Mouse (Mus musculus) erythroblast, adult 5-6 weeks (primary cell): ENCODE measurements around the gene Ntrk2. TPM values are rescaled to one million over a fixed set of nuclear protein-coding genes. Genes with fewer than 3 reads are reported as not detected.

Source experiments
- ATAC-seq: replicated peaks from 2 replicates; pipeline ENCODE4 v1.8.0; 2016; ENCODE audit warnings: moderate number of reproducible peaks, mild to moderate bottlenecking, moderate TSS enrichment, inconsistent platforms; ENCODE audit not compliant: poor library complexity, low FRiP score, severe bottlenecking
- total RNA-seq, 2 experiments: library from RNA; stranded (forward) in 1 of 2; stranded (reverse) in 1 of 2; fragments of 150-400 nt in 1 of 2; fragments of 200-764, 138-1000 nt in 1 of 2; gene quantifications; 2 replicates each; pipeline versions ENCODE4 v1.2.3 to v1.2.4; 2015 to 2017; ENCODE audit warnings: low replicate concordance in 2 of 2

Gene Ntrk2
- total RNA-seq, 2 experiments from 2014 or later, result 0.38 TPM; not detected in 1

DNA sequence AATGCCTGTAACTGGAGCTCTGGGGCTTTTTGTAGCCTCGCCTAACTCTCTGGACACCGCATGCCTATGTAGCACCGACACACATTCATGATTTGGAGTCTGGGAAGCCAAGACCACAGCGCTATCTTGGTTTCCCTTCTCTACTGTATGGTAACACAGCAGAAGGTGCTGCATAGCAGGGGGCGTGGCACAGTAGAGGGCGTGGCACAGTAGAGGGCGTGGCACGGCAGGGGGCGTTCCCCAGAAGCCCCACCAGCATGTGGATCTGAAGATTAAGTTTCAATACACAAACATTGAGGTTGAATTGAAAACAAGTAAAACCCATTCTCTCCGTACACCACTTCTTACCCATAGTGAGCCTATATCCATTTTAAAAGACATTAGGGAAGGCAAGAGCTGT, 115.3 kb downstream of the Ntrk2 start:
- ATAC-seq, result no peak

DNA sequence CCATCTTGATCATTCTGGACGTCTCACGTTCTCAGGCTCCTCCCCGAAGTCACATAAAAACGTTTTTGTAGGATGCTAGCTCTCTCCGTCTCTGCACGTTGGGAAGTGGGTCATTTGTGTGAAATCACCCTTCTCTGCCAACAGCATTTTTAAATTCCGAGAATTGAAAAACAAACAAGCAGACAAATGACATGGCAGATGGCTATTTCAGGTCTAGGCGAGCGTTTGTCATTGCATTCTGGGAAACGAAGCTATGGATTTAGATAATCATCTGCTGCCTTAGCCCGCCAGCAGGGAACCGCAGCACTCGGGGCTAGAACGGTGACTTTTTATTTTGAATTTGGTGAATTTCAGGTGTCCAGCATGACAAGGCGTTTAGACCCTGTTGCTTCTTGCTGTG, 115.8 kb downstream of the Ntrk2 start:
- ATAC-seq, result no peak

DNA sequence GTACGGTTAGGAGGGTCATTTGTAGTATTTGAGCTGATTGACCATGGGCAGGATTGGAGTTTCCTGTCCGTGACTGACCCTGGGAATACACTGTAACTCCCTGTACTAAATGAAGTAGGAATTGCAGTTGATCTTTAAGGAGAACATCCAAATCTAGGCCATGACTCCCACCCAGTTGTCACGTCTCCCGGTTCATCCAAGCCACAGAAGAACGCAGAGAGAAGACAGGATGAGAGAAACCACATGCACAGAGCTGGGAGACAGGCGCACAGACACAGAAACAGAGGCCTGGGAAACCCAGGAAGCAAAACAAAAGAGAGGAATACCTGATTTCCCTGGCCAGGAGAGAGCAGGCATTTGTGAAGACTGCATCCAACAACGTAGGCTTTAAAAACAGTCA, 117.1 kb downstream of the Ntrk2 start:
- no peak for ATAC-seq

DNA sequence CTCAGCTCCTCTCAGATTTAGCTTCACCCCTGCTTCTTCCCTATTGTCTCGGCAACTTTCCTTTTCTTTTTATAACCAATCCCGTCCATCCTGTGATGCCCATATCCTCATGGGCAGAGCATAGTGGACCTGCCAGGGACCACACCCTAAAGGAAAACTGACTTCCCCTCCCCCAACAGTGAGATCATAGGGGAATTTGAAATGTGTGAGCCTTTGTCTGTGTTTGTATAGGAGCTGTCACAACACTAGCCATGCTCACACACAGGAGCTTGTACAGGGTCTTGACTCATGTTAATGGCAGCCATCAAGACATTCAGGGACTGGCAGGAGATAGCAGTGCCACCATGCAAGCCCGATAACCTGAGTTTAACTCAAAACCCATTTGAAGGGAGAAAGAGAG, 118.1 kb downstream of the Ntrk2 start:
- no peak for ATAC-seq

DNA sequence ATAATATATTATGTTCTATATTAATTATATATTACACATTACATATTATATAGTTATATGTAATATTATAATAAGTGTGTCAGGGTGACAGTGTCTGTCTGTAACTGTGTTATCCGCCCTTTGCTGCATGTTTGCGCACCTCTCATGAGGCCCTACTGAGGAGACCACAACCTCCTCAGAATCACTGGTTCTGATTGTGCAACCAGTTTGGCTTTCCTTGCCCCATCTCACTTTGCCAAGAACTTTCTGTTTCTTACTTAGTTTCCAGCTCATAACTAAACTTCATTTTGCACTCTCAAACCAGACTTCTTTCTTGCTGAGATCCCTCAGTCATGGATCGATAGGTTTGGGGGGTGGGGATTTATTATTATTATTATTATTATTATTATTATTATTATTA, 120.8 kb downstream of the Ntrk2 start:
- no peak for ATAC-seq

DNA sequence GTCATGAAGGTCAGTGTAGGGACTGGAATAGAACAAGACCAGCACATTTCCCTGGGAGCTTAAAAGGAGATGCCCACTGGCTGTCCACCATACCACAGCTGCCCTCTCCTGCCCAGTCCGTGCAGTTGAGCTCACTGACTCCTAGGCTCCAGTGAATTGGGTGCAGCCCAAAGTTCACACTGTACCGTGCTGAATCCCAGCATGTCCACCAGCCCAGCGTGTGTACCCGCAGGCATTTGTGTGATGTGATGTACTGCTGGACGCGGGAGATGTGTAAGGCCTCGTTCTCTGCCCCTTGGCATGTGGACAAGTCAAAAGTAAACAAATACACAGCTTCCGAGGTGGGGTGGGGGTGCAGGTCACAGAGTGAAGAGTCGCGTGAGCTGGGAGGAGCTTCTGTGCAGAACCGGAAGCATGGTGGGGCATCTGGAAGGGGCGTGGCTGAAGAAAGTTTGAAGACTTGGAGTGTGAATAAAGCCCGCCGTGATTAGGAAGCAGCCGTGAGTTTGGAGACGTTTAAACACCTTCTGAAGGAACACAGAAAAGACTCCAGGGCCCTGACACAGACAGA, 121.4 kb downstream of the Ntrk2 start:
- ATAC-seq, result no peak

DNA sequence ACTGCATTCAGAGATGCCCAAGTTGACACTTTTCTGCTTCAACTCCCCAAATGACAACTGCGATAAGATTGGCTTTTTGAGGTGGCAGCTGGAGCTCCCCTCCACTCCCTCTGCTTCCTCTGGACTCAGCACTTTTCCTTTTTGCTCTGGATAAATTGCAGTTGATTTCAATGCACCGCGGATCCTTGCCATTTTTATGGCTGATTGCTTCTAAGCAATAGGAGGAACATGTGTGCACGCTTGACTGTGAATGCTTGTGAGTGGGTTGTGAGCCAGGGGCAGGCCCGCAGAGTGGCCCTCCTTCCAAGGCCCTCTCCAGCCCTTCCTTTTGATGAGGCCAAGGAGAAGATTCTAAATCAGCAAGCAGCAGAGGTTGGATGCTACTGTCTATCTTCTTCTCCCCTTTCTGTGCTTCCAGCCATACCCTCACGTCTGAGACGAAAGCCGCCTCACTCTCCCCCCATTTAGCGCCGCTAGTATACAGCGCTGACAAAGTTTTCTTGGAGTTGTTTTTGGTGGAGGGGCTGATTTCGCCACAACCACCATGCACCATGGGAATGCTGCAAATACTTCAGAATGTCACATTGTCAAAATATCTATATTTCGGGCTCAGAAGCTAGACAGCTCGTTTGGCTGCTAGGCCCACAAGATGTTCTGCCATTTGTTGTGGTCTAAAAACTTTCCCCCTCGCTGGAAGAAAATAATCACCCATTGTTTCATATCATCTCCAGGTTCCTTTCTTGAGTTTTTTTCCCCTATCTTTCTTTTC, 122.5 kb downstream of the Ntrk2 start:
- no peak for ATAC-seq

DNA sequence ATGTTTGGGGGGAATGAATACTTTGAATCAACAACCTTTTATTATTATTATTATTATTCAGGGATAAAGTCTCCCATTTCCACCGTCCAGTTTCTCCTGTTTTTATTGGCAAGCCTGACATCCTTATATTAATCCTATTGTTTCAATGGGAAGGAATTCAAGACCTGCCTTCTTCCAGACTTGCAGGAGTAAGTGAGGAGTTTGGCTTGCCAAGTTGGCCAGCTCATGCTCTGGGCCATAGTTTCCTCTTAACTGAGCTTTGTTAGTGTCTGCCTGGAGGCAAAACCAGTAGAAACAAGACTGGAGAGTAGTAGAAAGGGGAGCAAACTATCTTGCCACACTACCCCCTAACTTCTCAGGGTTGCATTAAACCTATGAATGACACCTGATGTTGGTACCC, 123.8 kb downstream of the Ntrk2 start:
- no peak for ATAC-seq

DNA sequence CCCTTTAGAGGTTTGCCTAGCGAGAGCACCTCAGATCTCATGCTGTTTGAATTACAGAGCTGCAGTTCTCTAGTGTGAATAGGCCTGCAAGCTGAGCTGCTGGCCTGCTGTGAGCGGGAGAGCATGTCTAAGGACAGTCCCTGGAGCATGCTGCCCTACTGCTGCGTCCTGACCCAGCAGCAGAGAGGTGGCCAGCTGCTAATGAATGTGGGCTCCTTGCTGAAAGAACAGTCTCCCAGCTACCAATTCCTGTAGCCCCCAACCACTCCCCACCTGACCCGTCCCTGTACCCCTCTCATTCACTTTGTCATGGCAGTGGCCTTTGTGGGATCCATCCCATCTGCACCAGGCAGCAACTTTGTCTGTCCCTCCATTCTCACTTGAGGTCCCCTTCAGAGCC, 126.8 kb downstream of the Ntrk2 start:
- no peak for ATAC-seq

DNA sequence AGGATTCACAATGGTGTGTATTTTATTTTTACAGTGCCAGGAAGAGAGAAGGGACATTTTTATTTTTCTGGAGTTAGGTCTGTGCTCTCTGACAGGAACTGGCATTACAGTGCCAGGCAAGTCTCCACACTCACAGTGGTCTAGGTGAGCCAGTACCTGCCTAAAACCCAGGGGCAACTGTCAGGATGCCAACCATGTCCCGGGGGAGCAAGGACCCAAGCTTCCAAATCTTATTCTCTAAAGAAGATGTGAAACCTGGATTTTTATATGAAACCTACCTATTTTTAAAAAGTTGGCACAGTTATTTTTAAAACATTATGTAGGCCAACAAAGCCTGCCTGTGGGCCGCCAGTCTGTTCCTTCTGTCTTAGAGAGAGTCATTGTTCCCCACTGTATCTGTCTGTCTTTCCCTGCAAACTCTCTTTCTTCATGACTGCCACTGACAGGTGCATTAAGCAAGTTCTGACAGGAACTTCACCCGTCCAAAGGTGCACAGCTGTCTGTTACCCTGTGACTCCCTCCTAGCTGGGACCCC, 128.3 kb downstream of the Ntrk2 start:
- ATAC-seq, result no peak

DNA sequence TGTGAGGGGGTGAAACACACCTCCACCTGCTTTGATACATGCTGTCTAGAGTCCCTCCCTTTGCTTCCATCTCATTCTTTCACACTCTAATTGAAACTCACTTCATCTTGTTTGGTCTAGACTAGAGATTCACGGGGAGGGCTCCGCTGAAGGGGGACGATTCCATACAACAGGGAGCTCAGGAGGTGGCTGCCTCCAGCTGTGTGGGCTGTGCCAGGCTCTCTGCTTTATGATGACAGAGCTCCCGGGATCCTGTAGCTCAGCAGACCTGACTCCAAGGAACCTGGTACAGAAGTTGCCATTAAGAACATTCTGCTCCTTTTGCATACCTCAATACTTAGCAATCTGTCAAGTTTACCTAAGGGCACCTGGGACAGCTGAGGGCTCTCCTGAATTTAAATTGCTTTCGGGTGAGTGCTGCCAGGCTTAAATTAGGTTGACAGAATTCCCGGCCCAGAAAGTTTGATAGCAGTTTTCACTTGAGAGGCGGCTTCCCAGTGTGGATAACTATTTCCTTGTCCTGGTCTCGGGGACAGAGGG, 129.7 kb downstream of the Ntrk2 start:
- no peak for ATAC-seq

DNA sequence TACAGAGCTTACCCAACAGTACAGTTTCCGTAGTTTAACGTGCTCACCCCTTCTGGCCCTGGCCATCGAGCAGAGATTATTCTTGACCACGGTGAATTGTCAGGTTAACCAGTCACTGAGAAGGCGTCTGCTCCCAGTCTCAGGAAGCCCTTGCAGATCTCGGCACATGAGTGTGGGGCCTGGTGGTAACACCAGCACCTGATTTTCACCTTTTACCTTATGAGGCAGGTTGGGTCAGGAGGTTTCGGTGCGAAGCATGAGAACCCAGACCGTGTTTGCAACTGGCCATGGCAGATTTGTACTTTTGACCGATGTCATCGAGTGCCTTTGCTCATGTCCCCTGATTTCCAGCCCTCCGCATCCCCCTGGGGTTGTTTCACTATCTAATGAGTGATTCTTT, 131.5 kb downstream of the Ntrk2 start:
- ATAC-seq, result no peak

DNA sequence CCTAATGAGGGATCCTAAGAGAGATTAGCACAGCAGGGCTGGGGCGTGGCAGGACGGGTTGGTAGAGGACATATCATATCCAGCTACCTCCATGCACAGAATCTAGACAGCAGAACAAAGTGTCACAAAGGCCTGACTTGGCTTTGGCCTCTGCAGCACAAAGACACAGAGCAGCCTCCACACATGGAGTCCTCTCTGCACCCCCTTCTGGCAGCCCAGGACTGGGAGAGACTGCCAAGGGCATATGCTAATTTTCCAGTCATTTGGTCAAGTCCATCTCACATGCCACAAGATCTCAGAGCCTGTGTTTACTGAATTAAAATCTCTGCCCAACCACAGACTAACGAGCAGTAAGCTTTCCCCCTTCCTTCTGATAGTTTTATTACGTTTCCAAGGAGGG, 132.1 kb downstream of the Ntrk2 start:
- ATAC-seq, result no peak

DNA sequence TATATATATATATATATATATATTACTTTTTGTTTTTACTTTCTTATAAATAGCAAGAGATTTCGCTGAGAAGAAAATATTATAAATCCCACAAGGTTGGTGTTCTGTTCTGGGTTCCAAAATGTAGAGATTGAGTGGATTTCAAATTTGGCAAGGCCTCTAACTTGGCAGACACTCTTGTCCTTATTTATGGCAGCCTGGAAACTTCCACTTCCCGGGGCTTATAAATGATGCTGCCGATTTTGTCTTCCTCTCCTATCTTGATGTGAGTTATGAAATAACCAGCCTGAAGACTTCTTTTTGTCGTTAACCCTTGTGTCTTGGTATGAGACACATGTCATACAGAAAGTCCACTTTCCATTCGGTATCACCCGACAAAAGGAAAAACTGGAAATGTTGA, 133.8 kb downstream of the Ntrk2 start:
- ATAC-seq, result no peak

DNA sequence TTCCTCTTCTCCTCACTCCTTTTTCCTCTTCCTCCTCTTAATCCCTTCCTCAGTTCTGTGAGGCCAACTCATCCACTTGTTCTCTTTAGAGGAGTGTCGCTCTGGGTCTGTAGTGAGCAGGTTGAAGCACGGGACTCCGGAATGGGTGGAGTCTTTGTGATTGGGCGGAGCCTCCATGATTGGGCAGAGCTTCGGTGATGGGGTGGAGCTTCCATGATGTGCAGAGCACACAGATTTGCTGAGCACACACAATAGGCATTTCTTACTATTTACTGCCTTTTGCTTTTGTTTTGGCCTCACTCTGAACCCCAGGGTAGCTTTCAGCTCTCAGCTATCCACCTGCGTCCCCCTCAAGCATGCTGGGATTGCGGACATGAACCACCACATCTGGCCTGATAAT, 134.4 kb downstream of the Ntrk2 start:
- no peak for ATAC-seq

DNA sequence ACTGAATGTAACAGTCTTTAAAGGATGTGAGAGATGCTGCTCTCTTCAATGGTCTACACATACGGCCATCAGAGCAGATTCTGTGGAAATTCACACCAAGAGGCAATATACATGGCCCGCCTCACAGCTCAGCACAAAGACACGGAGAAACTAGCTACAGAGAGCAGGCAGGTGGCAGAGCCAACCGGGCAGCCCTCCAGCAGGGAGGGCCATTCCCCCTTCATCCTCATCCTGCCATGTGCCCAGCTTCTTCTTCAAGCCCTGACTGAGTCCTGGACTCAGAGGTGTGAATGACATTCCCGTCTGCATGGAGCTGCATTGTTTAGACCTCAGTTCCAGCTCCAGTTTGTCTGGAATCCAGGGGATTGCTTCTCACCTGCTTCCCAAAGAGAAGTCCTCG, 139.4 kb downstream of the Ntrk2 start:
- ATAC-seq, result no peak

DNA sequence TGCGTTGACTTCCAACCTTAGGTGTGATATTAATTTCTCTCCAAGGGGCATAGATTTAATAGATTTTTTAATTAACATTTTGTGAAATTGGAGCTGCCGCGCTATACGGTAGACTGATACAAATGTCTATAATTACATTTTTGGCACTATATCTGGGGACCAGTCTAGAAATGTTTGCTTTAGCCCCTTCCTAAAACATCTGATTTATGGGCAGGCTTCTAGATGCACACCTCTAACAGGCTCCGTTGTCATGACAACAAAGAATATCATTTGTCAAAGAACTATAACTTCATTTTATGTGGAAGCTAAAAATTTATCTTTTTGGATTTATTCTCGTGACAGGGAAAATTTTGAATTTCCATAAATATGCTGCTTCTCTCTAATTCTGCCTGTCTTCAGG, 140.2 kb downstream of the Ntrk2 start:
- ATAC-seq, result no peak

DNA sequence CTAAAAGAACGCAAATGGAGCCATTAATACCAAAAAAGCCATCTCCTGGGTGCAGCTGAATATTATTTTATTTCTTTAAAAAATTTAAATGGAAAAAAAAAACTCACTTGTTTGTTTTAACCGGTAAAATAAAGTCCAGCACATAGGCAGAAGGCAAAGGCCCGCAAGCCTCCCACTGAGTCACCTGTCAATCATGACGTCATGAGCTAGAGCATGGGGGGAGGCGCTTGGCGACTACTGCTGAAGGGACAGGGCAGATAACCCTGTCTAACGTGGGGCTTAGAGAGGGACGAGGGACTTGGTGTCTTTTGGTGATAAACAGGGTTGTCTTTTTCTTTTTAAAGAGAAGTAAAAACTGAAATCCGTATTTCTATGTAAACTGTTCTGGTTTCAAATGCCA, 140.7 kb downstream of the Ntrk2 start:
- no peak for ATAC-seq

DNA sequence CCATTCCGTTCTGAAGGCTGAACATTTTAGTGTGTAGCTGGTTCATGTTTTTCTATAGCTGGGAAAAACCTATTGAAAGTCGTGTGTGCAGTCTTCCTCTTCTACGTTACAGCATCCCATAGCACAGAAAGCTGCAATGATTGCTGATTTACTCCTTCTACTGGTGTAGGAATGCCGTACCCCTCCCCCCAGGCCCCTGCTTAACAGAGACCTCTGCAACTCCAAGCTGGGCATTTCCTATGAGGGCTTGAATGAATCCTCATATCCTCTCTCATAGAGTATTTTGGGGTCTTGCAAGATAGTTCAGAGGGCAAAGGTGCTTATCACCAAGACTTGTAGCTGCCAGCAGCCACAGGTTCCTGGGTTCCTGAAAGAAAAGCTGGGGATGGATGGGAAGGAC, 148.0 kb downstream of the Ntrk2 start:
- no peak for ATAC-seq

DNA sequence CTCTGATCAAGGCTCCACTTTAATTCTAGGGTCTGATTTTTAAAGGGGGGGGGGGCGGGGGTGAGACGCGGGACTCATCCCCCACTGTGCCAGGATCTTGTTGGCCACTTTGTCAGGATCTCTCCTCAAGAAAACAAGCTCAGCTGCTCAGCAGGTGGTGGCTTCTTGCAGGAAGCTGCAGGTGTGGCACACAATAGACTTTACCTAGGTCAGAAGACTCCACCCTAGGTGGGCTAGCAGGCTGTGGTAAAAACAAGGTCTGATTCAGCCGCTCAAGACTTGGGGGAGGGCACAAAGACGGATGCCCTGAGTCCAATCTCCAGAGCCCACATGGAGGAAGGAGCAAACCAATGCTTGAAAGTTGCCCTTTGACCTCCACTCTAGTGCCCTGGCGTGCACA, 148.4 kb downstream of the Ntrk2 start:
- ATAC-seq, result no peak

DNA sequence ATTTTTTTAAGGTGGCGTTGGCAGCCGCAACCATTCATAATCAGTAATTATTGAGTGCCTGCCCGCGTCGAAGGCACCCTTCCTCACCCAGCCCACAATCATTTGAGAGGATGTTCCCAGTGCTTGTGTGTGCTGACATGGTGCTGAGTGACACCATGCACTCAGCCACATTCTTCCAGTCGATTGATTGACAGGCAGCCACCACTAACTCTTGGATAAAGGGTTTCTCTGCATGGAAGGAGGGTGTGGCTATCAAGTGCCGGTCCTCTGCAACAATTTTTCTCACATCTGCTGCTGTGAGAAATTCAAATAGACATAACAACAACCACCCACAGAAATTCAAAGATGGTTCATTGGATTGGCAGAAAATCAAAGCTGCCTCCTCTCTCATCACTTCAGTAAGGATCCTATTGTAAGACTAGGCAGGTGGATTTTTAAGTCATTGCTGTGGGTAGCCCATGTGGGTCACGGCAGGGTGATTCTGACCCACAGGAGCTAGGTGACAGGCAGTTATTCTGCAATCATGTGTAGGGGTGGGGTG, 148.9 kb downstream of the Ntrk2 start:
- no peak for ATAC-seq
